Mouse (Mus musculus): ENCODE measurements around the gene Cyp4a29.
"Not testable (repeated sequence)": the region's sequence is repeated elsewhere in the genome, so short reads cannot be mapped to it uniquely, and the experiment has no call there.

The Cyp4a29 gene

DNA sequence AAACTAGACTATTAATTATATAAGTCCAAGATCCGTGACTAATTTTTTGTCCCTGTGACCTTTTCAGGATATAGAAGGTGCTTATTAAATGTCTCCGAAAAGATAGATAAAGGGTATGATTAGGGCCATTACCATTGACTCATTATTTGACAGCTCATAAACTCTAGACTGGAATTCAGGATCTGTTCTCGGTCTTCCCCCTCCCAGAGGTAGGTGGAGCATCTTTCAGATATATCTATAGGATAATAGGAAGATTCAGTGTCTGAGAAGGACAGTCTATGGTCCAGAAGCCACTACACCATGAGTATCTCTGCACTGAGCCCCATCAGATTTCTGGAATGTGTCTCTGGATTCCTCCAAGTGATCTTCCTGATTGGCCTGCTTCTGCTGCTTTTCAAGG lies at the start of gene Cyp4a29:
Gene Cyp4a29, plus strand, starts transcription at position 301 of the 400 bp plus-strand sequence.
- no peak for DNase-seq

DNA sequence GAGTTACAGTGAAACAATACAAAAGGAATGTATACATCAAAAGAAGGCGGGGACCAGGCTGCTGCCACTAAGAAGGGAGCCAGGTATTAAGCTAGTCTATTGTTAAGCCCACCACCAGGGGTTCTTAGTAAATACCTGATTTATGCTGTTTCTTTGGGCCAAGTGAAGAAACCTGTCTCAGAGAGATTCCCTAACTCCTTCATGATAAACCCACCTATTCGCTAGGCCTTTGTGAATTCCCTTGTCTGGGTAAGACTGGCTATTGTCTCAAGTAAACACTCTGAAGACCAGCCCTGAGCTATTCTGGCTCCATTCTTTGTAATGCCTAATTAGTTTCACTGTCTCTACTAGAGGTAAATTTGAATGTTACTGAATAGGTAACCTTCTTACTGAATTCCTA lies 9.0 kb upstream of the Cyp4a29 start:
- DNase-seq: not testable (repeated sequence)

DNA sequence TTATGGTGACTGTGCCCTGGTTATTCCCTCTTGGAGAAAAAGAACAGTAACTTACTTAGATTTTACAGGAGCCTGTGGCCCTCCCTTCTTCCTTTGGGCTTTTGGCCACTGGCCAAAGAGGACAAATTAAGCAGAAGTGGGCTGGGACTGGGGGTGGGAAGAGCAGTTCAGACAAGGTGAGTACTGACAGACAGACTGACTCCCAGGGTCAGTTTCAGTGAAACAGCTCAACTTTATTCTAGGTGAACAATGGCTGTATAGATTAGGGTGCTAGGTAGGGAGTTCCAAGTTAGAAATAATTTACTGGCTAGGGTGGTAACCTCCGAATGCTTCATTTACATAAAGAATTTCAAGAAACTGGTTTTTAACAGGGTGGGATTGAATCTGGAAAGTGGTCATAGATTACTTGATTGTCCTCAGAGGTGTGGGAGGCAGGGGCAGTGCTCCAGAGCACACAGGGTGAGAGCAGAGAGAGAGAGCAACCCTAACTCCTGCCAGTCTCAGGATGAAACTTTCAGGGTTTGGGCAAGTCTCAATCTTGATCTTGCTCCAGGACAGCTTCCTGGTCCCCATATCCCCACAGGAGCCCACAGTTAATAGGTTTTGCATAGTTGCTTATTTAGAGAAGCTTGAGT lies 5.3 kb upstream of the Cyp4a29 start:
- no peak for DNase-seq

DNA sequence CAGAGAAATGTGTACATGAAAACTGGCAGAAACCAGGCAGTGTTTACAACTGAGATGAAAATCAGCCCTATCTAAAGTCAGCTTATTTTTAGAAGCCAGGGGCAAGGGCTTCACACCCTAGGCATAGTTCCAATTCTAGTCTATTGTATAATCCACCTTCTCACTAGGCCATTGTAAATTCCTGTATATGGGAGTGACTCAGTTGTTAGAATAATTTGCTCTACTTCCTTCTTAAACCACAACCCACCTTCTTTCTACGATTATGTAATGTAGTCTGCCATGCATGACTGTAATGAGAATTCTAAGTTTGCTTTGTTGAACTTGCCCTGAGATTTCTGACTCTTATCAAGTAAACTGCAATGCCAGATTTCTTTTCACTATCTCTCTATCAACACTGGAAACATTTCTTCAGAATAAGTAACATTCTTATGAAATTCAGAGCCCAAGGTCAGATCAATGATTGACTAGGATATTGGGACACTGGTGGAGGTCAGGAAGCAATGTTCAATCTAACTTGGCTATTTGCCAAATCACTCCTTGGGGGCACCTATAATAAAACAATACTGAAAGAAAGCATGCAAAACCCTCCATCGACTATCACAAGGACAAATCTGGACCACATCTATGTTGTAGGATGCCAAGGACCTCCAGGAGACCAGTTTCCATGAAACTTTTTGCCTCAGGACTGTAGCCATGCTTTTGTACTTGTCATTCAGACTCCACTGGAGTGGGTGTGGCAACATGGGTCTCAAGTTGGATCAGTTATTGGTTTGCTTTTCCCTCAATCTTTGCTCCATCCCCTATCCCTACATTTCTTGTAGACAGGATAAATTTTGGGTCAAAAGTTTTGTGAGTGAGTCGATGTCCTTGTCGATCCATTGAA lies 23.0 kb downstream of the Cyp4a29 start:
- not testable (repeated sequence) for DNase-seq

DNA sequence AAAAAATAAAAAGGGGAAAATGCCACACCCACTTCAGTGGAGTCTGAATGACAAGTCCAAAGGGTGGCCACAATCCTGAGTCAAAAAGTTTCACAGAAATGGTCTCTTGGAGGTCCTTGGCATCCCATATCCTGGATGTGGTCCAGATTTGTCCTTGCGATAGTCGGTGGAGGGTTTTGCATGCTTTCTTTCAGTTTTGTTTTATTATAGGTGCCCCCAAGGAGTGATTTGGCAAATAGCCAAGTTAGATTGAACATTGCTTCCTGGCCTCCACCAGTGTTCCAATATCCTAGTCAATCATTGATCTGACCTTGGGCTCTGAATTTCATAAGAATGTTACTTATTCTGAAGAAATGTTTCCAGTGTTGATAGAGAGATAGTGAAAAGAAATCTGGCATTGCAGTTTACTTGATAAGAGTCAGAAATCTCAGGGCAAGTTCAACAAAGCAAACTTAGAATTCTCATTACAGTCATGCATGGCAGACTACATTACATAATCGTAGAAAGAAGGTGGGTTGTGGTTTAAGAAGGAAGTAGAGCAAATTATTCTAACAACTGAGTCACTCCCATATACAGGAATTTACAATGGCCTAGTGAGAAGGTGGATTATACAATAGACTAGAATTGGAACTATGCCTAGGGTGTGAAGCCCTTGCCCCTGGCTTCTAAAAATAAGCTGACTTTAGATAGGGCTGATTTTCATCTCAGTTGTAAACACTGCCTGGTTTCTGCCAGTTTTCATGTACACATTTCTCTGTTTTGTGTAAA lies 36.5 kb downstream of the Cyp4a29 start:
- DNase-seq: not testable (repeated sequence)

DNA sequence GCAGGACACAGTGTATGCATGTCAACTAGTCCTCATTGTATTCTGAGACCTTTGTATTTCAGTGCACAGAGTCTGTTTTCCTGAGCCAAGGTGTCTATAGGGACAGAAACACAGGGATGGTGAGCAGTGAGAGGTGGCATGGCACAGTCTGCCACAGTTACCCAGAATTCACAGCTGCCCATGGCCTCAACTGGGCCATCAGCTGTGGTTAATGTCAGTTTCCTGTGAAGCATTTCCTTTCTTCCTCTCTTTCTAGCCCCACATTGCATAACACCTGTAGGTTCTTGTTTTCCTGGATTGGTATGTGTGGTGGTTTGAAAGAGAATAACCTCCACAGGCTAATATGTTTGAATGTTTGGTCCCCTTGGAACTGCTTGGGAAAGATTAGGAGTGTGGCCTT lies 38.5 kb downstream of the Cyp4a29 start:
- no peak for DNase-seq

DNA sequence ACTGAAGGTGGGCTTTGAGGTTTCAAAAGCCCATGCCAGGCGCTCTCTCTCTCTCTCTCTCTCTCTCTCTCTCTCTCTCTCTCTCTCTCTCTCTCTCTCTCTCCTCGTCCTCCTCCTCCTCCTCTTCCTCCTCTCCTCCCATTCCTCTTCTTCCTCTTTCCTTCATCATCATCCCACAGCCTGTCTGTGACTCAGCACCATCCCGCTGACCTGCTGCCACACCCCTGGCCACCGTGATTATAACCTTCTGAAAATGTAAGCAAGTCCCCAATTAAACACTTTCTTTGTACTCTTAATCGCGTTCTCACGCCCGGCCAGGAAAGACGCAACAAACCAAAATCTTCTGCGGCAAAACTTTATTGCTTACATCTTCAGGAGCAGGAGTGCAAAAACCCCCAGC lies 38.9 kb downstream of the Cyp4a29 start:
- DNase-seq: not testable (repeated sequence)

DNA sequence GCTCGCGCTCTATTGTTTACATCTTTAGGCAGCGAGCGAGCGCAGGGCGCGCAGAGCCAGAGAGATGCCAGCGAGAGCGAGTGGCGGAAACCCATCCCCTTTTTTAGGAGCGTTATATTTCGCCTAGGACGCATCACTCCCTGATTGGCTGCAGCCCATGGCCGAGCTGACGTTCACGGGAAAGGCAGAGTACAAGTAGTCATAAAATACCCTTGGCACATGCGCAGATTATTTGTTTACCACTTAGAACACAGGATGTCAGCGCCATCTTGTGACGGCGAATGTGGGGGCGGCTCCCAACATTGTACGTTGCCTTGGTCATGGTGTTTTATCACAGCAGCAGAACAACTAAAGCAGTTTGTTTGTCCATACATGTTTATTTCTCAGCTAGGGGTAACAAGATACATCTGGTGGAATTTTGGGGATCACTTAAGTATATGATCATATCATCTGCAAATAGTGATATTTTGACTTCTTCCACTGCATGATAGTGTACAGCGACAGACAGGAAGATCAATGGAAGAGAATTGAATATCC lies 39.4 kb downstream of the Cyp4a29 start:
- not testable (repeated sequence) for DNase-seq

DNA sequence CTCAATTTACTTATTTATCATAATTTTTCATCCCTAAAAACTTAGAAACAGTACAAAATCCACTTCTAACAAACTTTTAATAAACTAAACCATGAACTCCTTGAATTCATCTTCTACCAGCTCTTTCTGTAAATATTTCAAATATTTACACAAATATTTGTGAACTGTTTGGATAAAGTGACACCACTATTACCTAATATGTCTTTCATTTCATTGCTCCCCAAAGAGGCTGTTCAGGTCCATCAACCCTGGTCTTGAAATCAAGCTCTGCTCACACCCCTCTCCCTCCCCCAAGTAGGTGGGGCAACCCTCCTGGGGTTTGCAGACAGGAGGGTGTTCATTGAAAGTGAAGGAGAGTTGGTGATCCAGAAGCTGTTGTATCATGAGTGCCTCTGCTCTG lies 56.9 kb downstream of the Cyp4a29 start, which contains the start of gene Cyp4a12a:
Gene Cyp4a12a, plus strand, starts transcription at position 301 of the 400 bp plus-strand sequence.
- not testable (repeated sequence) for DNase-seq

Data from cerebellum, adult 9-10 months (tissue).